Mouse (Mus musculus): ENCODE measurements around the gene Dusp27. TPM values are rescaled to one million over a fixed set of nuclear protein-coding genes. Genes with fewer than 3 reads are reported as not detected.

Gene Dusp27
- total RNA-seq, 2 experiments from 2014 or later, result 70.6 to 92.3 TPM

- intact Hi-C loops (cut with DNase I), result no loop called here
- DNase-seq, result no peak
Observed at GRCm38 (mm10) chr1:166048230-166048911, 79.4 kb downstream of the Dusp27 start.

Other genes starting within 250 kb of the Dusp27 start
- gene Pou2f1, start 125.2 kb downstream of the Dusp27 start, total RNA-seq (2021), result 1 to 10 TPM; 6.4 to 7.9 TPM
- gene Gpa33, start 2.3 kb upstream of the Dusp27 start, total RNA-seq (2021), result not detected
- gene Mael, start 110.8 kb upstream of the Dusp27 start, total RNA-seq (2021), result not detected
- 1 to 10 TPM; 1.2 to 1.6 TPM for gene Ildr2, start 126.2 kb upstream of the Dusp27 start, total RNA-seq (2021)

All from gastrocnemius, postnatal 36 days (tissue).